Mouse (Mus musculus) bone marrow, adult 2 months (tissue): Measurements from ENCODE around the gene Parva. TPM values are rescaled to one million over a fixed set of nuclear protein-coding genes. Genes with fewer than 3 reads are reported as not detected.

Experiments
- H3K27ac ChIP-seq: fragments of 200-500 bp; 2 replicates; pipeline ENCODE4 v1.5.1; 2012; ENCODE audit warnings: low read depth, mild to moderate bottlenecking, control low read depth, inconsistent platforms, low read length; ENCODE audit not compliant: control insufficient read depth, poor library complexity, insufficient read depth
- H3K4me1 ChIP-seq: fragments of 200-500 bp; 2 replicates; pipeline ENCODE4 v1.6.1; 2011; ENCODE audit warnings: low read length; ENCODE audit not compliant: control insufficient read depth, insufficient read depth
- H3K4me3 ChIP-seq: fragments of 200-500 bp; replicated peaks from 2 replicates; pipeline ENCODE3; 2011; ENCODE audit warnings: mild to moderate bottlenecking, low read depth, low read length, control low read depth; ENCODE audit not compliant: control insufficient read depth
- CTCF ChIP-seq: fragments of 200-500 bp; IDR thresholded peaks from 2 replicates; pipeline ENCODE4 v1.5.1; 2011; ENCODE audit warnings: low read length, control low read depth; ENCODE audit not compliant: control insufficient read depth, insufficient read depth
- POLR2A ChIP-seq: fragments of 200-500 bp; IDR thresholded peaks from 2 replicates; pipeline ENCODE4 v1.6.1; 2011; ENCODE audit warnings: low read depth, mild to moderate bottlenecking, control low read depth, low read length, borderline replicate concordance; ENCODE audit not compliant: control insufficient read depth
- WGBS: fragments of 180-500 bp; shearing (Covaris S2); methylation state at CpG from one replicate; pipeline ENCODE4 v1.1.7; 2018; 5-methylcytosine and 5-hydroxymethylcytosine counted together
- polyA plus RNA-seq: library from polyadenylated mRNA; stranded (reverse); fragments of >200 nt; gene quantifications from 2 replicates; pipeline ENCODE4 v1.2.4, GENCODE M21; 2011; ENCODE audit warnings: low replicate concordance; ENCODE audit not compliant: missing spikeins, insufficient read depth, insufficient read length

Parva gene
- polyA plus RNA-seq, 1 experiment, result 6.2 TPM

DNA sequence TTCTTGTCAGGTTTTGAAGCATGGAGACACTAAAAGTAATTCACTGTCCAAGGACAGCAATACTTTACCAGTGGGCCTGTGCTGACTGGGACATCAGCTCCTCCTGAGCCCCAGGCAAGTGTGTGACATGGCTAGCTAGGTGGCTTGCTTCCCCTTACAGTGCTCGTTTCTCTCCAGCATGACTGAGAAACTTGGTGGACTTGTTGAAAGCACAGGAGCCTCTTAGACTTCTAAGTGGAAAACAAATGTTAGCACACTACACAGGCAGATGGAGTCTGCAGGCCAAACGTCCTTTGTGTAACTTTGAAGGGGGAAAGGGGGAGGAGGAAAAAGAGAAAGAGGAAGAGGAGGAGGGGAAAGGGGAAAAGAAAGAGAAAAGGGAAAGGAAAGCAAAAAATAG lies 172.3 kb downstream of the Parva start:
- 8% methylated on average over 2 of the region's 2 CpGs for WGBS

DNA sequence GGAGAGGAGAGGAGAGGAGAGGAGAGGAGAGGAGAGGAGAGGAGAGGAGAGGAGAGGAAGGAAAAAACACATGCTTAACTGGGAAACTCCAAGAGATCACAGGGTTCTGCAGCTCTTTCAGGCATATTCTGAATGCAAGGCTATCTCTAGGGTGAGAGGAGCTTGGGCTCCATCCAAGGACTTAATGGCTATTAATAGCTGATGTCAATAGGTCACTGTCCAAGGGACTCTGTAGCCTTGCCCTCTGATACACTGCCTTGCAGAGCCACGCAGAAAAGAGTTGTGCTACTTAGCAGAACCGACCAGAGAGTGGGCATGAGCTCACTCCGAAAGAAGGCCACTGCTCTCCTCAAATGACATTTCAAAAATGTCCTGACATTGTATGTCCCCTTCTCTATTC lies 172.9 kb downstream of the Parva start:
- TF ChIP-seq POLR2A, result no peak
- no peak for TF ChIP-seq CTCF
- Histone ChIP-seq H3K4me1 (no peaks in the 10 kb centered on the region), H3K27ac (no peak overlapping the region), H3K4me3 (no peak overlapping the region)
- WGBS, result 68% methylated on average over 3 of the region's 3 CpGs

More for the DNA sequence above, 172.3 kb downstream of the Parva start:
- Histone ChIP-seq H3K27ac (no peak overlapping the region), H3K4me3 (no peak overlapping the region), H3K4me1 (no peaks in the 10 kb centered on the region)
- TF ChIP-seq POLR2A (no peak), CTCF (no peak)

DNA sequence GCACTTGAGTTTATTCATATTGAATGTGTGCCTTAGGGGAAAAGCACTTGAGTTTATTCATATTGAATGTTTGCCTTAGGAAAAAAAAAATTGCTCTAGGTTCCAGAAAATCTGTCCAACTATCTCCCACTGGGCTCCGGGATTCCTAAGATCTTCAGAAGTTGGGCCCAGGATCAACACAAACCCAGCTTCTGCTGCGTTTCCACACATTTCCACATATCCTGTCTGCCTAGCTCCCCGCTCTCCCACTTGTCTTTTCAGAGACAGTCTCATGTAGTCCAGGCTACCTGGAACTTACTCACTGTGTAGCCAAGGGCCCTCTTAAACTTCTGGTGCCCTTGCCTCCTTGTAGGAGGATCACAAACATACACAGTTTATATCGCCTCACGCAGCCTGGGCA lies 175.7 kb downstream of the Parva start:
- no peak overlapping the region for H3K27ac ChIP-seq
- no peak for TF ChIP-seq POLR2A
- no peak for TF ChIP-seq CTCF
- WGBS, result 83% methylated on average over 5 of the region's 5 CpGs
- H3K4me3 ChIP-seq, result no peak overlapping the region
- no peaks in the 10 kb centered on the region for H3K4me1 ChIP-seq

DNA sequence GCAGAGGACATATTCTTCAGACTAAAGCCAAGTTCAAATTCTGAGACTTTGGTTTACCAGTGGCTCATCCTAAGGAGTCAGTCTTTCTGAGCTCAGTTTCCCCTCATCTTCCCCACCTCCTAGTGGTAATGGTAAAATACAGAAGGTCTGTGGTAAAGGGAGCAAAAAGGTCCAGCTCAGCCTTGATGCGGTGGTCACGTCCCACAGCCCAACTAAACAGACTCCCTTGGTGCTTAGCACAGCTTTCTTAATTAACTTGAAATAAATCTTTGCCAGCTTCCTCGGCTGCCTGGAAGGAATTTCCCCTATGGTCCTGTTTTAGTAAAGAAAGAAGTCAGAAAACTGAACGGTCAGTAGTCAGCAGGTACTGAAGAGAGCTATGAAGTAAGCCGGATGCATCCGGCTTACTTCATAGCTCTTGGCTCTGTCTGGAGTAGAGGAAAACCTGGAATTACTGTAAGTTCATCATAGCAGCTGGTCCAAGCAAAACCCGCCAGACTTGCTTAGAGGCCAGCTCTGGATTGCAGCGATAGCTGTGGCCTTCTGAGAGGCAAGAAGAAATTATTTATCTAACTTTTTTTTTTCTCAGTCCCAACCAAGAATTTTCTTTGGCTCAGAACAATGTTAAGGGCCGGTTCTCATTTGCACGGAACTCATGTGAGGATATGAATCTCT lies 176.3 kb downstream of the Parva start:
- no peak overlapping the region for H3K4me3 ChIP-seq
- H3K4me1 ChIP-seq, result no peaks in the 10 kb centered on the region
- H3K27ac ChIP-seq, result no peak overlapping the region
- WGBS, result 77% methylated on average over 10 of the region's 10 CpGs
- no peak for TF ChIP-seq POLR2A

DNA sequence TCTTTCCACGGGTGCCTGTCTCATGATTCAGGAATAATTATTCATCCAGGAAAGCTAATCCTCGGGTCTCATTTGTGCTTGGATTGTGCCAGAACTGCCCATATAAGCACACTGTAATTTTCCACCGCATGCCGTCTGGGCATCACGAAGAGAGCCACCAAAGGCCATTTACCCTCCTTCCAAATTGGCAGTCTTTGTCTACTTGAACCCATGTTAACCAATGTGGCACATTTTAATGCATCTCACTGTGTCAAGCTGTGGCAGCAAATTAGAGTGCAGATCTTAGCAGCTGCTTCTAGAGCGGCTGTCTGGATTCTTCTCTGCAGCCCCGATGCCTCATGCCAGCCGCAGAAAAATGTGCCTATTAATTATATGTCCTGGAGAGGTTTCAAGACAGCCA lies 176.9 kb downstream of the Parva start:
- Histone ChIP-seq H3K4me3 (no peak overlapping the region), H3K27ac (no peak overlapping the region), H3K4me1 (no peaks in the 10 kb centered on the region)
- TF ChIP-seq POLR2A (no peak), CTCF (no peak)
- WGBS, result 83% methylated on average over 8 of the region's 8 CpGs

DNA sequence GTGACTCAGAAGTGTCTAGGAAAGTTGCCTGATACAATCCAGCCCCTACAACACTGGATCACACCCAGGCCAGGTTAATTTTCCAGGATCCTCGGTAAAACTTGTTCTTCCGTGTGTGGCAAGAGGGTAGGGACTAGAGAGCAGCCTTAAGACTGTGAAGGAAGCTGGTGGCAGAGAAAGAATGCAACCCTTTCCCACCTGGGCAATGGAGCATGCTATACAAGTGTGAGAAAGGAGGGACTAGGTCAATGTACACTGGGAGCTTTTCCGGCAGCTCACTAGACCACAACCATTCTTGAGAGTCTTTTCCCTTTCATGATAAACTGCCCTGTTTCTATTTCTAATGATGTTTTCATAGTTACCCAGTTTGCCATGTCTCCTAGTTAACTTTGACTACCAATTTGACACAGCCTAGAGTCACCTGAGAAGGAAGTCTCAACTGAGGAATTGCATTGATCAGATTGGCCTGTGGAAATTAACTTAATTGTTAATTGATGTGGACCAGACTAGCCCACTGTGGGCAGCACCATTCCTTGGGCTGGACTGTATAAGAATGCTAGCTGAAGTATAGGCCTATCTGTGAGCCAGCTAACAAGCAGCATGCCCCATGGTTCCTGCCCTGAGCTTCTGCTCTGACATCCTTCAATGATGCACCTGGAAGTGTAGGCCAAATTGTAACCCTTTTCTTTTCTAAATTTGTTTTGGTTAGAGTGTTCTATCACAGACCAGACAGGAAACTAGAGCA lies 186.9 kb downstream of the Parva start:
- Histone ChIP-seq H3K4me1 (no peaks in the 10 kb centered on the region), H3K4me3 (no peak overlapping the region), H3K27ac (no peak overlapping the region)
- WGBS, result 83% methylated on average over 3 of the region's 3 CpGs
- TF ChIP-seq CTCF, result no peak
- TF ChIP-seq POLR2A, result no peak

DNA sequence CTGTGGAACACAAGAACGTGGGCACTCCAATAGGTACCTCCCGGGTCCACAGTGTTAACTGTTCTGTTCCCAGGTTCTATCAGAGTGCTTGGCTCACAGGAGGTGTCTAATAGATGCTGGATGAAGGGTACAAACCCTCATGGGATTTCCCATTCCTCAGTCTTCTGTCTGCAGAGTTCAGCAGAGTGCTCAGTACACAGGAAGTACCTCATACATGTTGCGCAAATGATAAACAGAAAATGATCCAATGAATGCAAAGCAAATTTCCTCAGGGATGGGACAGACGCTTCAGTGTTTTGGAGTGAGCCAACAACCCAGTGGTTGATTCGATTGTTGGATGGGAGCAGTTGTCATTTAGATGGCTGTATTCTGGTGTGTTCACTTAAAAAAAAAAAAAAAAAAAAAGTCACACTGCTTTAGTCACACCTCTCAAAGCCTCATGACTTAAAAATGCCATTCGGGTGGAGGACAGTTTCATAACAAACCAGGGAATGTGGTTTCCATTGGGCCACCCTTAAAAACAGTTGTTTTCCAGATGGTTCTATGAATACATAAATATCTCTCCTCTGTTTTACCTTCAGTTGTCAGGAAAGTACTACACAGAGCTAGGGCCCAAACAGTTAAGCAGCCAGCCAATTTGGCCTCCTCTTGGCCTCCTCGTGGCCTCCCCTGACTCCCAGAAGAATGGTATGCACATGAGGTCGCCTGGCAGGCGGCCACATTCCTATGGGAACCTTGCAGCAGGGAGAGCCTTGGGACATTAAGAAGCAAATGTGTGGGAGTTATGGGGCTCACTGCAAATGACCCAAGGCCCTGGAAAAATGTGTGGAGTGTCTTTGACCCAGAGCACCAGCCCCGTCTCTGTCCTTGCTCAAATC lies 187.7 kb downstream of the Parva start:
- 71% methylated on average over 10 of the region's 10 CpGs for WGBS
- Histone ChIP-seq H3K4me1 (no peaks in the 10 kb centered on the region), H3K4me3 (no peak overlapping the region), H3K27ac (no peak overlapping the region)
- no peak for TF ChIP-seq POLR2A
- no peak for TF ChIP-seq CTCF
